8 mouse cellular contexts compared by ENCODE assay signal in genomic region chr3:79885686-79886356, GRCm38 (mm10). TPM values are rescaled to one million over a fixed set of nuclear protein-coding genes. Genes with fewer than 3 reads are reported as not detected.
DNase-seq lines count a peak whose midpoint lies in the region; ATAC-seq and TF ChIP-seq lines count a peak whose summit lies in the region.

No protein-coding gene starts in this region.

- H3K27ac ChIP-seq in heart, embryonic 10.5 days: peak overlapping the region; percentile 93
- peak overlapping the region; percentile 82 for H3K27ac ChIP-seq in kidney, embryonic 15.5 days

- peak; percentile 59 for DNase-seq in adrenal gland, postnatal 14 days
- DNase-seq in heart, embryonic 10.5 days (ENCODE audit: low spot score): no peak
- peak; percentile 59 to 65 for DNase-seq in lung, postnatal 4 days
- peak; percentile 63 to 66 for DNase-seq in urinary bladder, postnatal 4 days (ENCODE audit: low spot score in 2 of 2)
- DNase-seq in cerebellum, adult 8-10 months: no peak
- no peak for DNase-seq in layer of hippocampus, adult 9-10 months (ENCODE audit: low spot score)

- H3ac ChIP-seq in C2C12 (ENCODE audit: control insufficient read depth, insufficient read length, low read depth): peak overlapping the region; percentile 28

- H3K9me3 ChIP-seq in heart, embryonic 10.5 days: no peaks in the 10 kb centered on the region
- H3K9me3 ChIP-seq in kidney, embryonic 15.5 days (replicated peaks): no peaks in the 10 kb centered on the region

- H3K27me3 ChIP-seq in C2C12 (ENCODE audit: control insufficient read depth, insufficient read depth, insufficient read length): no peaks in the 10 kb centered on the region
- H3K27me3 ChIP-seq in heart, embryonic 10.5 days (ENCODE audit: insufficient read depth, poor library complexity, severe bottlenecking): no peaks in the 10 kb centered on the region
- H3K27me3 ChIP-seq in kidney, embryonic 15.5 days: no peaks in the 10 kb centered on the region

- H3K79me2 ChIP-seq in C2C12 (ENCODE audit: control insufficient read depth, insufficient read depth): no peaks in the 10 kb centered on the region

- H3K9ac ChIP-seq in kidney, embryonic 15.5 days: peak overlapping the region; percentile 34

- H3K4me3 ChIP-seq in C2C12 (ENCODE audit: insufficient read depth, poor library complexity, severe bottlenecking): no peak overlapping the region
- peak overlapping the region; percentile 58 for H3K4me3 ChIP-seq in heart, embryonic 10.5 days
- peak overlapping the region; percentile 41 for H3K4me3 ChIP-seq in kidney, embryonic 15.5 days (replicated peaks)

- peak overlapping the region; percentile 68 for H3K4me2 ChIP-seq in kidney, embryonic 15.5 days

- no peaks in the 10 kb centered on the region for H3K79me3 ChIP-seq in C2C12 (ENCODE audit: low read depth)

- peaks cover 27% of the 10 kb centered on the region for H3K4me1 ChIP-seq in heart, embryonic 10.5 days
- H3K4me1 ChIP-seq in kidney, embryonic 15.5 days: peaks cover 26% of the 10 kb centered on the region

- WGBS in heart, embryonic 10.5 days: 32% methylated on average over 19 of the region's 19 CpGs
- 5% methylated on average over 19 of the region's 19 CpGs for WGBS in kidney, embryonic 15.5 days

- TF ChIP-seq CTCF in C2C12 (IDR thresholded peaks at IDR 0.05; ENCODE audit: control insufficient read depth, insufficient read depth, insufficient read length): no peak

- peak; percentile 87 for ATAC-seq in kidney, embryonic 15.5 days (replicated peaks; ENCODE audit: low FRiP score)

- no peaks in the 10 kb centered on the region for H3K36me3 ChIP-seq in C2C12 (ENCODE audit: control insufficient read depth, insufficient read depth)
- peaks cover 6% of the 10 kb centered on the region; the same call in 1 of the 2 replicates for H3K36me3 ChIP-seq in heart, embryonic 10.5 days
- H3K36me3 ChIP-seq in kidney, embryonic 15.5 days: no peaks in the 10 kb centered on the region

TF ChIP-seq in C2C12, 6 proteins besides CTCF, POLR2A, EP300 and RAD21:
- no peak for TF ChIP-seq MYOD1 (IDR thresholded peaks at IDR 0.05; ENCODE audit: control insufficient read depth, insufficient read length, low read depth)
- TF ChIP-seq CEBPB (IDR thresholded peaks at IDR 0.05; ENCODE audit: low read depth): no peak
- TF ChIP-seq USF1 (IDR thresholded peaks at IDR 0.05; ENCODE audit: low read depth): no peak
- TF ChIP-seq MYOG (IDR thresholded peaks at IDR 0.05; ENCODE audit: control insufficient read depth, extremely low read depth, insufficient read length): no peak
- TF ChIP-seq MAX (IDR thresholded peaks at IDR 0.05): no peak
- no peak for TF ChIP-seq FOSL1 (IDR thresholded peaks at IDR 0.05; ENCODE audit: insufficient read depth, low read length, poor library complexity, severe bottlenecking)

RNA-seq across cellular contexts. Expression of gene Fam198b, which starts 1.5 kb away (rescaled TPM):
- polyA plus RNA-seq in C2C12 (2012; fragmentation: generic; extraction: Trizol): 2.5 TPM
- total RNA-seq in adrenal gland, postnatal 14 days (2021): 27.3 and 31.0 TPM in 2 replicates
- polyA plus RNA-seq in heart, embryonic 10.5 days (2016; fragmentation: Nextera tagmentation; extraction: Ambion mirVana): 30.6 and 44.7 TPM in 2 replicates
- polyA plus RNA-seq in kidney, embryonic 15.5 days (2015; fragmentation: Nextera tagmentation; extraction: Ambion mirVana): 13.4 and 14.7 TPM in 2 replicates

RNA-seq across cellular contexts. Expression of gene Tmem144, which starts 33.2 kb away (rescaled TPM):
- polyA plus RNA-seq in C2C12 (2012; fragmentation: generic; extraction: Trizol): 1.5 TPM
- 8.6 and 11.0 TPM in 2 replicates for total RNA-seq in adrenal gland, postnatal 14 days (2021)
- 7.9 and 11.4 TPM in 2 replicates for polyA plus RNA-seq in heart, embryonic 10.5 days (2016; fragmentation: Nextera tagmentation; extraction: Ambion mirVana)
- 5.1 and 6.3 TPM in 2 replicates for polyA plus RNA-seq in kidney, embryonic 15.5 days (2015; fragmentation: Nextera tagmentation; extraction: Ambion mirVana)

Comparison
In these comparisons a context has a peak if more than half of its experiments do, and no peak if none do; other contexts are left out.
1. DNase-seq: peak in adrenal gland, postnatal 14 days (single experiment), lung, postnatal 4 days (2 of 2) and urinary bladder, postnatal 4 days (2 of 2); none in heart, embryonic 10.5 days (single experiment), cerebellum, adult 8-10 months (single experiment) and layer of hippocampus, adult 9-10 months (single experiment).